Mouse (Mus musculus): ENCODE results near the gene Rdh1. TPM values are rescaled to one million over a fixed set of nuclear protein-coding genes. Genes with fewer than 3 reads are reported as not detected.
"Not testable (repeated sequence)": the region's sequence is repeated elsewhere in the genome, so short reads cannot be mapped to it uniquely, and the experiment has no call there.

Gene Rdh1
- polyA plus RNA-seq, 2 experiments = 0.11 TPM; not detected in 1

DNA sequence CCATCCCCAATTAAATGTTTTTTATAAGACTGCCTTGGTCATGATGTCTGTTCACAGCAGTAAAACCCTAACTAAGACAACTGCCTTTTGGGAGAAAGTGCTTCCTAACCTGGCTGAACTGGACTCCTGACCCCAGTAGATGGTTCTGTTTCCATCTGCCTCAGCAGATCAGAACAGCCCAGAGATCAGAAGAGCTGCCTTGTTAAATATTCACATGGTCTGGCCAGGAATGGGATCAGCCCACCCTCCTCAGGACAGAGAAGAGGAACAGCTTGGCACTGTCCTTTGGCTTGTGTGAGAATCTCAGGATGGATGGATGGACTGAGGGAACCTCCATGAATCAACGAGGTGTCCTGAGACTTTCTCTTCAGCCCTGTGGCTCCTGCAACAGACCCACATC lies 39.8 kb downstream of the Rdh1 start:
- no peaks in the 10 kb centered on the region for H3K9me3 ChIP-seq (ENCODE audit: control insufficient read depth, low read length)
- TF ChIP-seq POLR2A (IDR thresholded peaks at IDR 0.05; ENCODE audit: borderline replicate concordance, extremely low read depth, insufficient read depth, insufficient read length) = no peak
- no peak overlapping the region for H3K27ac ChIP-seq (replicated peaks; ENCODE audit: low read depth, low read length)
- DNase-seq (ENCODE audit: low spot score) = no peak
- H3K4me3 ChIP-seq (replicated peaks; ENCODE audit: low read length) = no peak overlapping the region
- WGBS = 73% methylated on average over 1 of the region's 1 CpGs
- H3K27me3 ChIP-seq (ENCODE audit: control insufficient read depth, insufficient read depth, low read length) = no peaks in the 10 kb centered on the region
- H3K36me3 ChIP-seq (ENCODE audit: control insufficient read depth, insufficient read depth, low read length) = no peaks in the 10 kb centered on the region
- ATAC-seq (ENCODE audit: low FRiP score, low read depth) = no peak
- no peaks in the 10 kb centered on the region for H3K4me1 ChIP-seq (ENCODE audit: control insufficient read depth, insufficient read depth, low read length)
- no peak overlapping the region for H3K9ac ChIP-seq (ENCODE audit: low read depth, low read length, severe bottlenecking)
- no peak overlapping the region for H3K4me2 ChIP-seq (replicated peaks; ENCODE audit: low read depth, low read length, severe bottlenecking)

DNA sequence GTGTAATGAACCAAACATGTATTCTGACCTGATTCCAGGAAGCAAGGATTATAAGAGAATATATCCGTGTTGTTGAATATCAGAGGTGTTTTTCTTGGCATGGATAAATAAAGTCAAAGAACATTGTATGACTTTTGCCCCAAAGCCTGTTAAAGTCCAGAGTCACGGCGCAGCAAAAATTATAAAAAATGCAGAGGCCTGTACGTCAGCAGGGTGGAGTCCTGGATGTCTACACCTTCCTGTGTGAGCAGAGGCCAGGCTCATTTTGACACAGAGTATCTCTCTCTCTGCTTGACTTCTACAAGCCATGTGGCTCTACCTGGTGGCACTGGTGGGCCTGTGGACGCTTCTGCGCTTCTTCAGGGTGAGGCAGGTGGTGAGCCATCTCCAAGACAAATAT lies 41.4 kb downstream of the Rdh1 start, which contains the start of gene Rdh16:
TSS of gene Rdh16 (plus strand) at position 262 of the 400 bp plus-strand sequence.
- H3K4me3 ChIP-seq (replicated peaks; ENCODE audit: low read length) = no peak within 1 kb of the TSS
- H3K4me2 ChIP-seq (replicated peaks; ENCODE audit: low read depth, low read length, severe bottlenecking) = no peak within 1 kb of the TSS
- WGBS = 86% methylated on average over 6 of the region's 6 CpGs
- no peak for TF ChIP-seq POLR2A (IDR thresholded peaks at IDR 0.05; ENCODE audit: borderline replicate concordance, extremely low read depth, insufficient read depth, insufficient read length)
- H3K36me3 ChIP-seq (ENCODE audit: control insufficient read depth, insufficient read depth, low read length) = no peaks in the 10 kb centered on the region
- no peak for ATAC-seq (ENCODE audit: low FRiP score, low read depth)
- H3K4me1 ChIP-seq (ENCODE audit: control insufficient read depth, insufficient read depth, low read length) = no peaks in the 10 kb centered on the region
- no peak for DNase-seq (ENCODE audit: low spot score)
- H3K9me3 ChIP-seq (ENCODE audit: control insufficient read depth, low read length) = no peaks in the 10 kb centered on the region
- H3K9ac ChIP-seq (ENCODE audit: low read depth, low read length, severe bottlenecking) = no peak within 1 kb of the TSS
- no peaks in the 10 kb centered on the region for H3K27me3 ChIP-seq (ENCODE audit: control insufficient read depth, insufficient read depth, low read length)
- H3K27ac ChIP-seq (replicated peaks; ENCODE audit: low read depth, low read length) = no peak within 1 kb of the TSS

DNA sequence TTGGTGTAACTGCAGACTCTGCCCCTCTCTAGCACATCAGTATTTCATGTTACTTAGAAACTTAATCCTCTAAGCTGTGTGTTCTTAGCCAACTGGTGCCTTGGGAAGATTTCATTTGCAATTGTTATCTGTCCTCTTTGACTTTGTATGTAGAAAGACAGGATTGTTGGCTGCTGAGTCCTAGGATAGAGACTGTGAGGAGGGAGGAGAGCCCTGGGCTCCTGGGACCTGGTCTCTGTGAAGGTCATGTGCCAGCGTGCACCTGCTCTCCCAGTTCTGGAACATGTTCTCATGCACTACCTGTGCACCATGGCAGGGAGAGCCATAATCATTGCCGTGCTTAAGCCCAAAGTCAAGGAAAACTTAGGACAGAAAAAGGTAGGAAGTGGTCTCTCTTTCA lies 42.1 kb downstream of the Rdh1 start:
- Histone ChIP-seq H3K4me2 (replicated peaks; ENCODE audit: low read depth, low read length, severe bottlenecking) (no peak overlapping the region), H3K9ac (ENCODE audit: low read depth, low read length, severe bottlenecking) (no peak overlapping the region), H3K27ac (replicated peaks; ENCODE audit: low read depth, low read length) (no peak overlapping the region), H3K9me3 (ENCODE audit: control insufficient read depth, low read length) (no peaks in the 10 kb centered on the region), H3K4me1 (ENCODE audit: control insufficient read depth, insufficient read depth, low read length) (no peaks in the 10 kb centered on the region), H3K27me3 (ENCODE audit: control insufficient read depth, insufficient read depth, low read length) (no peaks in the 10 kb centered on the region), H3K4me3 (replicated peaks; ENCODE audit: low read length) (no peak overlapping the region), H3K36me3 (ENCODE audit: control insufficient read depth, insufficient read depth, low read length) (no peaks in the 10 kb centered on the region)
- WGBS = 86% methylated on average over 2 of the region's 2 CpGs
- ATAC-seq (ENCODE audit: low FRiP score, low read depth) = no peak
- no peak for TF ChIP-seq POLR2A (IDR thresholded peaks at IDR 0.05; ENCODE audit: borderline replicate concordance, extremely low read depth, insufficient read depth, insufficient read length)
- DNase-seq (ENCODE audit: low spot score) = no peak

DNA sequence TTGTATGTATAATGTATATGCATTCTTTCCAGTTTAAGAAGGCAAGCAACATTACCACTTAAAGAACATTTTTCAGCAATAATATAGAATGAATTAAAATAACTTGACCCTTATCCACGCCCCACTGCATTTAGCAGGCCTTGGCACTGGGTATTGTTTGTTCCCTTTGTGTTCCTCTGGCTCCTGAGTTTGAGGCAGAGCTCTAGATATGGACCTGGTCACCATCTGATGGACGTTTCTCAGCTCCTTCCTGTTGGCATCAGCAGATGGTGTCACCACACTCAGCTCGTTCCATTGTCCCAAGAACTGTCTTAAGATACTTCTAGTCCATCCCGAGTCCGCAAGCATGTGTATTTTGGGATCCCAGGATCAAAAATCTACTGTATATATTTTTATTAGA lies 42.7 kb downstream of the Rdh1 start:
- H3K36me3 ChIP-seq (ENCODE audit: control insufficient read depth, insufficient read depth, low read length) = no peaks in the 10 kb centered on the region
- no peak overlapping the region for H3K9ac ChIP-seq (ENCODE audit: low read depth, low read length, severe bottlenecking)
- H3K4me3 ChIP-seq (replicated peaks; ENCODE audit: low read length) = no peak overlapping the region
- no peak for DNase-seq (ENCODE audit: low spot score)
- no peaks in the 10 kb centered on the region for H3K4me1 ChIP-seq (ENCODE audit: control insufficient read depth, insufficient read depth, low read length)
- no peak for TF ChIP-seq POLR2A (IDR thresholded peaks at IDR 0.05; ENCODE audit: borderline replicate concordance, extremely low read depth, insufficient read depth, insufficient read length)
- H3K27ac ChIP-seq (replicated peaks; ENCODE audit: low read depth, low read length) = no peak overlapping the region
- H3K4me2 ChIP-seq (replicated peaks; ENCODE audit: low read depth, low read length, severe bottlenecking) = no peak overlapping the region
- no peak for ATAC-seq (ENCODE audit: low FRiP score, low read depth)
- H3K9me3 ChIP-seq (ENCODE audit: control insufficient read depth, low read length) = no peaks in the 10 kb centered on the region
- WGBS = 77% methylated on average over 5 of the region's 5 CpGs
- H3K27me3 ChIP-seq (ENCODE audit: control insufficient read depth, insufficient read depth, low read length) = no peaks in the 10 kb centered on the region

DNA sequence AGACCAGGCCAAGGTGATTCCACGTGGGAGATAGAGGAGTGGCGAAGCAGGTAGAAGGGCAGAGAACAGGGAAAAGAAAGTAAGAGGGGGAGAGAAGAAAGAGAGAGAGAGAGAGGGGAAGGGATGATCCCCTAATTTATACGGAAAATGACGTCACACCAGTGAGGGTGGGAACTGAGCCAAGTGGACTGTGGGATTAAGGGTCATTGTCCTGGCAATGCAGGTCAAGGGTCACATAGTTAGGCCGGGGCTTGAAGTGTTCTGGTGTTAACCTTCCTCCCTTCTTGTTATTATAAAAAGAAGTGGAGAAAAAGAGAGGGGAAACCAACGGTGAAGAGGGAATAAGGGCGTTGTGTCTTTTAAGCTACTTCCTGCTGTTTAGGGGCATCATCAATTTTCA lies 44.9 kb downstream of the Rdh1 start:
- Histone ChIP-seq H3K27me3 (ENCODE audit: control insufficient read depth, insufficient read depth, low read length) (no peaks in the 10 kb centered on the region), H3K4me2 (replicated peaks; ENCODE audit: low read depth, low read length, severe bottlenecking) (no peak overlapping the region), H3K4me3 (replicated peaks; ENCODE audit: low read length) (no peak overlapping the region), H3K27ac (replicated peaks; ENCODE audit: low read depth, low read length) (no peak overlapping the region), H3K9ac (ENCODE audit: low read depth, low read length, severe bottlenecking) (no peak overlapping the region), H3K36me3 (ENCODE audit: control insufficient read depth, insufficient read depth, low read length) (no peaks in the 10 kb centered on the region), H3K9me3 (ENCODE audit: control insufficient read depth, low read length) (no peaks in the 10 kb centered on the region), H3K4me1 (ENCODE audit: control insufficient read depth, insufficient read depth, low read length) (no peaks in the 10 kb centered on the region)
- TF ChIP-seq POLR2A (IDR thresholded peaks at IDR 0.05; ENCODE audit: borderline replicate concordance, extremely low read depth, insufficient read depth, insufficient read length) = no peak
- ATAC-seq (ENCODE audit: low FRiP score, low read depth) (no peak), DNase-seq (ENCODE audit: low spot score) (no peak)
- WGBS = 79% methylated on average over 7 of the region's 7 CpGs

DNA sequence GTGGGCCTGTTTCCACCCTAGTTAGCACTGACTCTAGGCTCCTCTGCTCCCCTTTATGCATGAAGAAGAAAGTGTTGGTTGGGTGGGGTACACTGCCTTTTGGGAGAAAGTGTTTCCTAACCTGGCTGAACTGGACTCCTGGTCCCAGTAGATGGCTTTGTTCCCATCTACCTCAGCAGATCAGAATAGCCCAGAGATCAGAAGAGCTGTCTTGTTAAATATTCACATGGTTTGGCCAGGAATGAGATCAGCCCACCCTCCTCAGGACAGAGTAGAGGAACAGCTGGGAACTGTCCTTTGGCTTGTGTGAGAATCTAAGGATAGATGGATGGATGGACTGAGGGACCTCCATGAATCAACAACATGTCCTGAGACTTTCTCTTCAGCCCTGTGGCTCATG lies 56.4 kb downstream of the Rdh1 start:
- Histone ChIP-seq H3K4me2 (replicated peaks; ENCODE audit: low read depth, low read length, severe bottlenecking) (no peak overlapping the region), H3K9me3 (ENCODE audit: control insufficient read depth, low read length) (no peaks in the 10 kb centered on the region; the same call in 1 of the 2 replicates), H3K36me3 (ENCODE audit: control insufficient read depth, insufficient read depth, low read length) (no peaks in the 10 kb centered on the region), H3K9ac (ENCODE audit: low read depth, low read length, severe bottlenecking) (no peak overlapping the region), H3K4me3 (replicated peaks; ENCODE audit: low read length) (no peak overlapping the region), H3K4me1 (ENCODE audit: control insufficient read depth, insufficient read depth, low read length) (no peaks in the 10 kb centered on the region), H3K27me3 (ENCODE audit: control insufficient read depth, insufficient read depth, low read length) (no peaks in the 10 kb centered on the region), H3K27ac (replicated peaks; ENCODE audit: low read depth, low read length) (no peak overlapping the region)
- no peak for TF ChIP-seq POLR2A (IDR thresholded peaks at IDR 0.05; ENCODE audit: borderline replicate concordance, extremely low read depth, insufficient read depth, insufficient read length)
- DNase-seq (ENCODE audit: low spot score) (no peak), ATAC-seq (ENCODE audit: low FRiP score, low read depth) (no peak)

DNA sequence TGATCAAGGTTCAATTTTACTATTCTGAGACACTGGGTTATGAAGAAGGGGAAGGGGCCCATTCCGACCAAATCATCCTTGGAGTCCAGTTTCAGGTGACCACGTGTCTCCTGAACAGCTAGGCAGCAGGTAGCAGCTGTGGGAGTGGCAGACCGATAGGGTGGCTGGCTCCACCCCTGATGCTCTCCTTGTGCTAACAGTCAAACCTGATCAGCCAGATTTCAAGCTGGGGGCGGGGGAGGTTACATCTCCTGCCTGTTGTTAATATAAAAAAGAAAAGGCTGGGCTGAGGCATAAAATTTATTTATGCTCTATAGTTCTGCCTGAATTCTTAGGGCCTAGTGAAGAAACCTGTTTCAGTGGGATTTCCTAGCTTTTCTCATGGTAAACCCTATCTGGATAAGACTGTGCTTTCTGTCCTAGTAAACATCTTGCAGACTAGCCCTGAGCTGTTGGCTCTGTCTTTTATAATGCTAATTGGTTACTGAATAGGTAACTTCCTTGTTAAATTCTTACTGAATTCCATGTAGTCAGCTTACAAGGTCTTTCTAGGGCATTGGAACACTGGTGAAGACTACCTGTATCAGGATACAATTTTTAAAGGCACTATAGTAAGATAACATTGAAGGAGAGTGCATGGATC lies 57.9 kb downstream of the Rdh1 start:
- H3K9ac ChIP-seq (ENCODE audit: low read depth, low read length, severe bottlenecking); H3K4me3 ChIP-seq (replicated peaks; ENCODE audit: low read length); H3K27ac ChIP-seq (replicated peaks; ENCODE audit: low read depth, low read length); H3K4me2 ChIP-seq (replicated peaks; ENCODE audit: low read depth, low read length, severe bottlenecking); H3K9me3 ChIP-seq (ENCODE audit: control insufficient read depth, low read length); DNase-seq (ENCODE audit: low spot score); ATAC-seq (ENCODE audit: low FRiP score, low read depth); H3K27me3 ChIP-seq (ENCODE audit: control insufficient read depth, insufficient read depth, low read length); H3K4me1 ChIP-seq (ENCODE audit: control insufficient read depth, insufficient read depth, low read length); H3K36me3 ChIP-seq (ENCODE audit: control insufficient read depth, insufficient read depth, low read length): not testable (repeated sequence)
- WGBS = 66% methylated on average over 4 of the region's 4 CpGs

All from limb, embryonic 14.5 days (tissue).